Mouse (Mus musculus) liver, postnatal 0 days (tissue): Measurements from ENCODE around the gene Aox1.

Source experiments
- CTCF ChIP-seq: sonication (generic); IDR thresholded peaks from 2 replicates; pipeline ENCODE4 v1.5.1; 2016; ENCODE audit warnings: antibody characterized with exemption, low read depth
- EP300 ChIP-seq: IDR thresholded peaks from 2 replicates; pipeline ENCODE4 v1.6.1; 2016; ENCODE audit warnings: antibody characterized with exemption, low read depth, mild to moderate bottlenecking

DNA sequence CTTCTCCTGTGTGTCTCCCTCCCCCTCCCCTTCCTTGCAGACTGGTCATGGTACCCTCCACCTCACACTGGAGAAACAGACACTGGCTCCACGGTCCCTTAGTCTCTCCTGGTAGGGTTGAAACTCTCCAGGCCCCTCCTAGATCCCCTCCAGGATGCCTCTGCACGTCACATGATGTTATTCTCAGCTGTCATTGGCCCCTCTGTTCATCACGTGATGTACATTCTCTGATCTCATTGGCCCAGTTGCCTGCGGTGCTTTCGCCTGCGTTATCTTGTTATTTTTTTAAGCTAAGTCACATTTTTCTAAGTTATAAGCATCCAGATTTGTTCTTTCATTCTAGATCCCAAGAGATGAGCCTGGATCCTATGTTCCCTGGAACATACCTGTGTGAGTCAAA, 76.0 kb downstream of the Aox1 start:
- no peak for TF ChIP-seq CTCF
- TF ChIP-seq EP300: no peak
